Mouse (Mus musculus) erythroblast, embryonic 14.5 days (primary cell): Measurements from ENCODE around the gene Ccdc57. TPM values are rescaled to one million over a fixed set of nuclear protein-coding genes. Genes with fewer than 3 reads are reported as not detected.
A peak's percentile ranks its signal among the peaks of the same experiment; 100 is the strongest.

Source experiments
- H3K27me3 ChIP-seq: 2 replicates; pipeline ENCODE4 v1.6.1; 2012; ENCODE audit warnings: inconsistent platforms; ENCODE audit not compliant: control insufficient read depth
- H3K36me3 ChIP-seq: 2 replicates; pipeline ENCODE4 v1.6.1; 2012; ENCODE audit warnings: mild to moderate bottlenecking, inconsistent platforms; ENCODE audit not compliant: control insufficient read depth
- H3K4me1 ChIP-seq: 2 replicates; pipeline ENCODE4 v1.6.1; 2012; ENCODE audit warnings: inconsistent platforms; ENCODE audit not compliant: control insufficient read depth
- H3K4me3 ChIP-seq: replicated peaks from 2 replicates; pipeline ENCODE3; 2012; ENCODE audit warnings: moderate library complexity, mild to moderate bottlenecking, inconsistent platforms
- H3K9me3 ChIP-seq: 2 replicates; pipeline ENCODE4 v1.6.1; 2012; ENCODE audit warnings: low read length, inconsistent platforms, mixed read lengths; ENCODE audit not compliant: control insufficient read depth
- GATA1 ChIP-seq: IDR thresholded peaks from 2 replicates; pipeline ENCODE4 v1.6.1; 2012; ENCODE audit warnings: low read length, inconsistent platforms, mixed read lengths
- TAL1 ChIP-seq: IDR thresholded peaks from 3 replicates; pipeline ENCODE4 v1.6.1; 2012; ENCODE audit warnings: low read length, inconsistent platforms, mixed read lengths
- polyA plus RNA-seq: library from polyadenylated mRNA; stranded (reverse); fragments of >175 nt; gene quantifications from 2 replicates; pipeline ENCODE4 v1.2.3, GENCODE M21; 2012

Ccdc57 gene
- polyA plus RNA-seq, 1 experiment: 0.39 TPM

- peaks cover 57% of the 10 kb centered on the region for H3K36me3 ChIP-seq
- no peaks in the 10 kb centered on the region for H3K9me3 ChIP-seq
- TF ChIP-seq GATA1 (peak; percentile 68), TAL1 (peak; percentile 66)
- H3K27me3 ChIP-seq: no peaks in the 10 kb centered on the region
- H3K4me3 ChIP-seq: peak overlapping the region; percentile 36
- H3K4me1 ChIP-seq: peaks cover 76% of the 10 kb centered on the region
These were observed 32.1 kb downstream of the Ccdc57 start for GRCm38 (mm10) chr11:120900276-120901244.

- Histone ChIP-seq H3K4me3 (no peak overlapping the region), H3K27me3 (no peaks in the 10 kb centered on the region), H3K9me3 (no peaks in the 10 kb centered on the region), H3K36me3 (peaks cover 73% of the 10 kb centered on the region), H3K4me1 (peaks cover 71% of the 10 kb centered on the region)
- TF ChIP-seq GATA1 (no peak), TAL1 (no peak)
These were observed 34.5 kb downstream of the Ccdc57 start for GRCm38 (mm10) chr11:120898114-120898548.

- TF ChIP-seq GATA1 (no peak), TAL1 (no peak)
- no peaks in the 10 kb centered on the region for H3K9me3 ChIP-seq
- H3K27me3 ChIP-seq: no peaks in the 10 kb centered on the region
- H3K4me3 ChIP-seq: no peak overlapping the region
- H3K36me3 ChIP-seq: peaks cover 71% of the 10 kb centered on the region
- H3K4me1 ChIP-seq: peaks cover 45% of the 10 kb centered on the region
These were observed 37.2 kb downstream of the Ccdc57 start for GRCm38 (mm10) chr11:120895441-120895840.

- TF ChIP-seq TAL1 (no peak), GATA1 (no peak)
- Histone ChIP-seq H3K36me3 (peaks cover 72% of the 10 kb centered on the region), H3K4me3 (no peak overlapping the region), H3K9me3 (no peaks in the 10 kb centered on the region), H3K4me1 (peaks cover 38% of the 10 kb centered on the region), H3K27me3 (no peaks in the 10 kb centered on the region)
These were observed 38.3 kb downstream of the Ccdc57 start for GRCm38 (mm10) chr11:120894397-120894796.

GRCm38 (mm10) chr11:120889216-120889615 lies 43.5 kb downstream of the Ccdc57 start:
- H3K4me1 ChIP-seq: no peaks in the 10 kb centered on the region
- H3K27me3 ChIP-seq: no peaks in the 10 kb centered on the region
- TF ChIP-seq GATA1 (no peak), TAL1 (no peak)
- H3K9me3 ChIP-seq: peaks cover 10% of the 10 kb centered on the region
- peaks cover 65% of the 10 kb centered on the region for H3K36me3 ChIP-seq
- H3K4me3 ChIP-seq: no peak overlapping the region

GRCm38 (mm10) chr11:120888718-120889117 lies 44.0 kb downstream of the Ccdc57 start:
- TF ChIP-seq GATA1 (no peak), TAL1 (no peak)
- Histone ChIP-seq H3K27me3 (no peaks in the 10 kb centered on the region), H3K36me3 (peaks cover 65% of the 10 kb centered on the region), H3K9me3 (peaks cover 10% of the 10 kb centered on the region), H3K4me1 (no peaks in the 10 kb centered on the region), H3K4me3 (no peak overlapping the region)

- no peak for TF ChIP-seq TAL1
- TF ChIP-seq GATA1: no peak
- Histone ChIP-seq H3K36me3 (peaks cover 59% of the 10 kb centered on the region), H3K4me3 (no peak overlapping the region), H3K4me1 (no peaks in the 10 kb centered on the region), H3K9me3 (peaks cover 10% of the 10 kb centered on the region), H3K27me3 (no peaks in the 10 kb centered on the region)
These were observed 45.2 kb downstream of the Ccdc57 start for GRCm38 (mm10) chr11:120887502-120887901.

- Histone ChIP-seq H3K27me3 (no peaks in the 10 kb centered on the region), H3K4me3 (no peak overlapping the region), H3K9me3 (peaks cover 10% of the 10 kb centered on the region), H3K4me1 (no peaks in the 10 kb centered on the region), H3K36me3 (peaks cover 58% of the 10 kb centered on the region)
- TF ChIP-seq TAL1: no peak
- no peak for TF ChIP-seq GATA1
These were observed 46.2 kb downstream of the Ccdc57 start for GRCm38 (mm10) chr11:120886462-120886861.

GRCm38 (mm10) chr11:120883601-120884000 lies 49.1 kb downstream of the Ccdc57 start:
- no peaks in the 10 kb centered on the region for H3K27me3 ChIP-seq
- no peak for TF ChIP-seq GATA1
- no peak for TF ChIP-seq TAL1
- peaks cover 62% of the 10 kb centered on the region for H3K36me3 ChIP-seq
- no peaks in the 10 kb centered on the region for H3K4me1 ChIP-seq
- H3K4me3 ChIP-seq: no peak overlapping the region
- peaks cover 10% of the 10 kb centered on the region for H3K9me3 ChIP-seq
